Mouse (Mus musculus): ENCODE results near the gene Lrrc38. TPM values are rescaled to one million over a fixed set of nuclear protein-coding genes. Genes with fewer than 3 reads are reported as not detected.

Gene Lrrc38
- polyA plus RNA-seq, 1 experiment, result not detected

GRCm38 (mm10) chr4:143311341-143311740 is 38.2 kb upstream of the Lrrc38 start:
- no peaks in the 10 kb centered on the region for H3K4me1 ChIP-seq (ENCODE audit: control insufficient read depth, insufficient read depth, insufficient read length, low read length)
- WGBS, result 52% methylated on average over 2 of the region's 2 CpGs
- H3K27me3 ChIP-seq (ENCODE audit: control insufficient read depth, insufficient read depth, low read length), result no peaks in the 10 kb centered on the region
- TF ChIP-seq POLR2A (IDR thresholded peaks at IDR 0.05; ENCODE audit: low read depth, low read length) (no peak), CTCF (IDR thresholded peaks at IDR 0.05; ENCODE audit: extremely low read depth, insufficient read length, insufficient replicate concordance, low read depth, low read length) (peak; percentile 30; the same call in 1 of the 2 replicates)
- no peak overlapping the region for H3K4me3 ChIP-seq (ENCODE audit: low read depth, low read length)
- H3K27ac ChIP-seq (ENCODE audit: insufficient read depth, low read depth, low read length), result no peak overlapping the region
- H3K36me3 ChIP-seq (ENCODE audit: control insufficient read depth, insufficient read depth, low read length), result no peaks in the 10 kb centered on the region

GRCm38 (mm10) chr4:143313299-143313698 is 36.3 kb upstream of the Lrrc38 start:
- no peak for TF ChIP-seq POLR2A (IDR thresholded peaks at IDR 0.05; ENCODE audit: low read depth, low read length)
- TF ChIP-seq CTCF (IDR thresholded peaks at IDR 0.05; ENCODE audit: extremely low read depth, insufficient read length, insufficient replicate concordance, low read depth, low read length), result no peak
- H3K4me1 ChIP-seq (ENCODE audit: control insufficient read depth, insufficient read depth, insufficient read length, low read length), result no peaks in the 10 kb centered on the region
- no peak overlapping the region for H3K27ac ChIP-seq (ENCODE audit: insufficient read depth, low read depth, low read length)
- no peak overlapping the region for H3K4me3 ChIP-seq (ENCODE audit: low read depth, low read length)
- 75% methylated on average over 6 of the region's 6 CpGs for WGBS
- H3K27me3 ChIP-seq (ENCODE audit: control insufficient read depth, insufficient read depth, low read length), result no peaks in the 10 kb centered on the region
- H3K36me3 ChIP-seq (ENCODE audit: control insufficient read depth, insufficient read depth, low read length), result no peaks in the 10 kb centered on the region

GRCm38 (mm10) chr4:143324176-143324924 is 25.2 kb upstream of the Lrrc38 start:
- TF ChIP-seq POLR2A (IDR thresholded peaks at IDR 0.05; ENCODE audit: low read depth, low read length) (no peak), CTCF (IDR thresholded peaks at IDR 0.05; ENCODE audit: extremely low read depth, insufficient read length, insufficient replicate concordance, low read depth, low read length) (no peak)
- 15% methylated on average over 9 of the region's 11 CpGs for WGBS
- no peak overlapping the region for H3K27ac ChIP-seq (ENCODE audit: insufficient read depth, low read depth, low read length)
- H3K4me3 ChIP-seq (ENCODE audit: low read depth, low read length), result no peak overlapping the region
- no peaks in the 10 kb centered on the region for H3K27me3 ChIP-seq (ENCODE audit: control insufficient read depth, insufficient read depth, low read length)
- H3K4me1 ChIP-seq (ENCODE audit: control insufficient read depth, insufficient read depth, insufficient read length, low read length), result no peaks in the 10 kb centered on the region
- no peaks in the 10 kb centered on the region for H3K36me3 ChIP-seq (ENCODE audit: control insufficient read depth, insufficient read depth, low read length)

- no peaks in the 10 kb centered on the region for H3K4me1 ChIP-seq (ENCODE audit: control insufficient read depth, insufficient read depth, insufficient read length, low read length)
- H3K27ac ChIP-seq (ENCODE audit: insufficient read depth, low read depth, low read length), result no peak overlapping the region
- no peak overlapping the region; the same call in 1 of the 2 replicates for H3K4me3 ChIP-seq (ENCODE audit: low read depth, low read length)
- no peaks in the 10 kb centered on the region for H3K36me3 ChIP-seq (ENCODE audit: control insufficient read depth, insufficient read depth, low read length)
- no peak for TF ChIP-seq POLR2A (IDR thresholded peaks at IDR 0.05; ENCODE audit: low read depth, low read length)
- no peak for TF ChIP-seq CTCF (IDR thresholded peaks at IDR 0.05; ENCODE audit: extremely low read depth, insufficient read length, insufficient replicate concordance, low read depth, low read length)
- no peaks in the 10 kb centered on the region for H3K27me3 ChIP-seq (ENCODE audit: control insufficient read depth, insufficient read depth, low read length)
- 16% methylated on average over 15 of the region's 15 CpGs for WGBS
Measured at GRCm38 (mm10) chr4:143324925-143325624, 24.5 kb upstream of the Lrrc38 start.

GRCm38 (mm10) chr4:143325625-143325941 is 24.0 kb upstream of the Lrrc38 start:
- no peaks in the 10 kb centered on the region for H3K27me3 ChIP-seq (ENCODE audit: control insufficient read depth, insufficient read depth, low read length)
- no peaks in the 10 kb centered on the region for H3K36me3 ChIP-seq (ENCODE audit: control insufficient read depth, insufficient read depth, low read length)
- H3K4me1 ChIP-seq (ENCODE audit: control insufficient read depth, insufficient read depth, insufficient read length, low read length), result no peaks in the 10 kb centered on the region
- WGBS, result 2% methylated on average over 10 of the region's 10 CpGs
- no peak overlapping the region; the same call in 1 of the 2 replicates for H3K4me3 ChIP-seq (ENCODE audit: low read depth, low read length)
- TF ChIP-seq POLR2A (IDR thresholded peaks at IDR 0.05; ENCODE audit: low read depth, low read length) (no peak), CTCF (IDR thresholded peaks at IDR 0.05; ENCODE audit: extremely low read depth, insufficient read length, insufficient replicate concordance, low read depth, low read length) (peak; percentile 79; the same call in 1 of the 2 replicates)
- no peak overlapping the region for H3K27ac ChIP-seq (ENCODE audit: insufficient read depth, low read depth, low read length)

- H3K36me3 ChIP-seq (ENCODE audit: control insufficient read depth, insufficient read depth, low read length), result no peaks in the 10 kb centered on the region
- TF ChIP-seq POLR2A (IDR thresholded peaks at IDR 0.05; ENCODE audit: low read depth, low read length), result no peak
- no peak for TF ChIP-seq CTCF (IDR thresholded peaks at IDR 0.05; ENCODE audit: extremely low read depth, insufficient read length, insufficient replicate concordance, low read depth, low read length)
- no peak overlapping the region for H3K4me3 ChIP-seq (ENCODE audit: low read depth, low read length)
- WGBS, result 44% methylated on average over 9 of the region's 9 CpGs
- no peak overlapping the region for H3K27ac ChIP-seq (ENCODE audit: insufficient read depth, low read depth, low read length)
- H3K4me1 ChIP-seq (ENCODE audit: control insufficient read depth, insufficient read depth, insufficient read length, low read length), result no peaks in the 10 kb centered on the region
- no peaks in the 10 kb centered on the region for H3K27me3 ChIP-seq (ENCODE audit: control insufficient read depth, insufficient read depth, low read length)
Measured at GRCm38 (mm10) chr4:143330566-143330965, 19.0 kb upstream of the Lrrc38 start.

GRCm38 (mm10) chr4:143331787-143332186 is 17.8 kb upstream of the Lrrc38 start:
- WGBS, result 23% methylated on average over 1 of the region's 1 CpGs
- TF ChIP-seq CTCF (IDR thresholded peaks at IDR 0.05; ENCODE audit: extremely low read depth, insufficient read length, insufficient replicate concordance, low read depth, low read length) (no peak), POLR2A (IDR thresholded peaks at IDR 0.05; ENCODE audit: low read depth, low read length) (no peak)
- no peaks in the 10 kb centered on the region for H3K36me3 ChIP-seq (ENCODE audit: control insufficient read depth, insufficient read depth, low read length)

More at GRCm38 (mm10) chr4:143331787-143332186, 17.8 kb upstream of the Lrrc38 start:
- no peaks in the 10 kb centered on the region for H3K4me1 ChIP-seq (ENCODE audit: control insufficient read depth, insufficient read depth, insufficient read length, low read length)
- no peaks in the 10 kb centered on the region for H3K27me3 ChIP-seq (ENCODE audit: control insufficient read depth, insufficient read depth, low read length)
- no peak overlapping the region for H3K4me3 ChIP-seq (ENCODE audit: low read depth, low read length)
- no peak overlapping the region for H3K27ac ChIP-seq (ENCODE audit: insufficient read depth, low read depth, low read length)
